Mouse (Mus musculus) limb, embryonic 11.5 days (tissue): ENCODE data around the gene Apobec1. TPM values are rescaled to one million over a fixed set of nuclear protein-coding genes. Genes with fewer than 3 reads are reported as not detected.
A peak's percentile ranks its signal among the peaks of the same experiment; 100 is the strongest.
"Not testable (repeated sequence)": the region's sequence is repeated elsewhere in the genome, so short reads cannot be mapped to it uniquely, and the experiment has no call there.

Experiments used
- ATAC-seq: fragments of 200-750 bp; cut with Nextera tagmentation; 2 replicates; pipeline ENCODE4 v1.8.0; 2017; ENCODE audit warnings: low read depth; ENCODE audit not compliant: insufficient number of reproducible peaks, low FRiP score, low TSS enrichment
- DNase-seq: peaks from one replicate; pipeline ENCODE4 v3.0.0-alpha.2; 2015; ENCODE audit warnings: low spot score
- H3K27ac ChIP-seq: fragments of 300-500 bp; sonication (generic); replicated peaks from 2 replicates; pipeline ENCODE4 v1.5.1; 2014; ENCODE audit warnings: low read depth, mild to moderate bottlenecking, low read length
- H3K27me3 ChIP-seq: fragments of 300-500 bp; sonication (generic); 2 replicates; pipeline ENCODE4 v1.6.1; 2014; ENCODE audit warnings: mild to moderate bottlenecking, low read length, mixed read lengths; ENCODE audit not compliant: control insufficient read depth, insufficient read depth
- H3K36me3 ChIP-seq: fragments of 300-500 bp; sonication (generic); 2 replicates; pipeline ENCODE4 v1.6.1; 2014; ENCODE audit warnings: mild to moderate bottlenecking, low read length, moderate library complexity, mixed read lengths; ENCODE audit not compliant: control insufficient read depth, insufficient read depth
- H3K4me1 ChIP-seq: fragments of 300-500 bp; sonication (generic); 2 replicates; pipeline ENCODE4 v1.6.1; 2014; ENCODE audit warnings: low read length, mixed read lengths; ENCODE audit not compliant: control insufficient read depth, insufficient read depth
- H3K4me2 ChIP-seq: fragments of 300-500 bp; sonication (generic); 2 replicates; pipeline ENCODE4 v1.6.1; 2014; ENCODE audit warnings: low read depth, mild to moderate bottlenecking, moderate library complexity; ENCODE audit not compliant: severe bottlenecking
- H3K4me3 ChIP-seq: fragments of 300-500 bp; sonication (generic); 2 replicates; pipeline ENCODE4 v1.5.1; 2014; ENCODE audit warnings: low read depth, low read length
- H3K9ac ChIP-seq: fragments of 300-500 bp; sonication (generic); 2 replicates; pipeline ENCODE4 v1.6.1; 2014; ENCODE audit warnings: mild to moderate bottlenecking, low read length
- H3K9me3 ChIP-seq: fragments of 300-500 bp; sonication (generic); 2 replicates; pipeline ENCODE4 v1.6.1; 2016; ENCODE audit warnings: low read length; ENCODE audit not compliant: control insufficient read depth
- WGBS: fragments of 180-500 bp; shearing (Covaris S2); extraction: QIAGEN DNeasy Blood & Tissue Kit; methylation state at CpG from one replicate; pipeline ENCODE4 v1.1.7; 2014; 5-methylcytosine and 5-hydroxymethylcytosine counted together
- polyA plus RNA-seq: library from polyadenylated mRNA; unstranded; fragments of >200 nt; fragmentation: Nextera tagmentation; extraction: Ambion mirVana; gene quantifications from 2 replicates; pipeline ENCODE4 v1.2.1, GENCODE M21; 2014

Apobec1 gene
- polyA plus RNA-seq, 1 experiment from 2014 or later: 0.79 TPM

DNA sequence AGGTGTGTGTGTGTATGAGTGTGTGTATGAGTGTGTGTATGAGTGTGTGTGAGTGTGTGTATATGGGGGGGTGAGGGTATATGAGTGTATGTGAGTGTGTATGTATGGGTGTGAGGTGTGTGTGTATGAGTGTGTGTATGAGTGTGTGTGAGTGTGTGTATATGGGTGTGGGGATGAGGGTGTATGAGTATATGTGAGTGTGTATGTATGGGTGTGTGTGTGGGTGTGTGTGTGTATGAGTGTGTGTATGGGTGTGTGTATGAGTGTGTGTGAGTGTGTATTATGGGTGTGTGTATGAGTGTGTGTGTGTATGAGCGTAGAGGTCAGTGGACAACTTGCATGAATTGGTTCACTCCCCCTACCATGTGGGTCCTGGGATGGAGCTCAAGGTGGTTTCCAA is 57.6 kb downstream of the Apobec1 start:
- Histone ChIP-seq H3K27me3 (no peaks in the 10 kb centered on the region), H3K9me3 (no peaks in the 10 kb centered on the region), H3K36me3 (no peaks in the 10 kb centered on the region), H3K27ac (no peak overlapping the region), H3K4me2 (no peak overlapping the region), H3K4me3 (no peak overlapping the region), H3K4me1 (no peaks in the 10 kb centered on the region), H3K9ac (no peak overlapping the region)
- ATAC-seq (no peak), DNase-seq (no peak)
- WGBS: 94% methylated on average over 1 of the region's 1 CpGs

DNA sequence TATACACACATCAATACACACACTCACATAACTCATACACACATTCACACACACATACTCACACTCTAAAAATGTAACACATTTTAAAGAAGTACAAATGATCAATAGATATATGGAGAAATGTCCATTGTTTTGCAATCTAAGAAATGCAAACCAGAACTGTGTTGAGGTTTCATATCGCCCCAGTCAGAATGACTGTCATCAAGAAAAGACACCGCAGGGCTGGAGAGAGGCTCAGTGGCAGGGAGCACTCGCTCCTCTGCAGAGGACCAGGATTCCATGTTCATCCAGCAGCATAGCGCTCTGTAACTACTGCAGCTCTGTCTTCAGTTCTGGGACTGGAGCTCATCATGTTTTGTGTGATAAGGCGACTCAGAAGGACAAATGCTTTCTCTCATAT is 58.7 kb downstream of the Apobec1 start:
- Histone ChIP-seq H3K9ac (no peak overlapping the region), H3K4me1 (no peaks in the 10 kb centered on the region), H3K9me3 (no peaks in the 10 kb centered on the region), H3K27ac (no peak overlapping the region), H3K27me3 (no peaks in the 10 kb centered on the region), H3K36me3 (no peaks in the 10 kb centered on the region), H3K4me2 (no peak overlapping the region), H3K4me3 (no peak overlapping the region)
- DNase-seq (no peak), ATAC-seq (no peak)
- 84% methylated on average over 5 of the region's 5 CpGs for WGBS

DNA sequence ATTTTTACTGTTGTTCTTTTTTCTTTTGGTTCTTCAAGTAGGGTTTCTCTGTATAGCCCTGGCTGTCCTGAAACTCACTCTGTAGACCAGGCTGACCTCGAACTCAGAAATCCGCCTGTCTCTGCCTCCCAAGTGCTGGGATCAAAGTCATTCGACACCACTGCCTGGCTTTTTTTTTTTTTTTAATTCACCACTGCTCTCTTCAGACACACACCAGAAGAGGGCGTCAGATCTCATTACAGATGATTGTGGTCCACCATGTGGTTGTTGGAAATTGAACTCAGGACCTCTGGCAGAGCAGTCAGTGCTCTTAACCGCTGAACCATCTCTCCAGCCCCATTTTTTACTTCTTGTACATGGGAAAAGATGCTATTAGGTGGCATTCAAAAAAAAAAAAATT is 59.8 kb downstream of the Apobec1 start:
- not testable (repeated sequence) for H3K4me2 ChIP-seq, H3K9me3 ChIP-seq, H3K27me3 ChIP-seq, H3K36me3 ChIP-seq, H3K9ac ChIP-seq, H3K4me1 ChIP-seq, DNase-seq, ATAC-seq, H3K4me3 ChIP-seq, H3K27ac ChIP-seq
- 74% methylated on average over 5 of the region's 5 CpGs for WGBS

DNA sequence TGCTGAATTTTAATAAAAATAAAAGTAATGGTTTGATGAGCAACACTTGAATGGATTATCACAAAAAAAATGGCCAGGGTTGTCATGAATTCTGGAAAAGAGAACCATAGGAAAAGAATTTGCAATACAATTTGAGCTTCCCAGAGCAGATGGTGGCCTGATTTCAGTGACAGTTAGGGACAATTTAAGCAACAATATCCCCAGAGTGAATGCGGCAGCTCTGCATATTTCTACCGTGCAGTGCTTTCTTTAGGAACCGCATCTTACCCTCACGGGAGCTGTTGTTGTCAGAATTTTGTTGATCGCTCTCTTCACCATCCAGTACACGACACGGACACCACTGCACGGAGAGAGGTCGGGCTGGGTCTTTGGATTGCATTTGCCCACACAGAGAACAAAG is 62.7 kb downstream of the Apobec1 start:
- DNase-seq: no peak
- Histone ChIP-seq H3K27me3 (no peaks in the 10 kb centered on the region), H3K27ac (no peak overlapping the region), H3K9me3 (no peaks in the 10 kb centered on the region), H3K9ac (no peak overlapping the region), H3K4me3 (no peak overlapping the region), H3K36me3 (no peaks in the 10 kb centered on the region), H3K4me2 (no peak overlapping the region), H3K4me1 (no peaks in the 10 kb centered on the region)
- ATAC-seq: no peak
- 91% methylated on average over 9 of the region's 9 CpGs for WGBS

DNA sequence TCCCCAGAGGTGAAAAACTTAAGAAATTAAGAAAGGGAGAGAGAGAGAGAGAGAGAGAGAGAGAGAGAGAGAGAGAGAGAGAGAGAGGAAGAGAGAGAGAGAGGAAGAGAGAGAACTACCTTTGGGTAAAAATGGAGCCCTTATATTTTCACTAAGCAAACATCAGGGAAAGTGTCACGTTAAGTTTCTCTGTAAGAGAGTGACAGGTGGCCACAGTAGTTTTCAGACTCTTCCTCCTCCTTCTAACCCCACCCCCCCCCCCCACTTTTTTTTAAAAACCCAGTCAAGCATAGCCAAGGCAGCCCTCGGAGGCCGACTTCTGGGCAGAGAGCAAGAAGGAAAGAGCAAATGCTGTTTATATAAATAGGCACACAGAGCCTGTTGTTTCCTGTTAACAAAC is 68.2 kb downstream of the Apobec1 start:
- no peak overlapping the region for H3K4me2 ChIP-seq
- no peaks in the 10 kb centered on the region for H3K36me3 ChIP-seq
- H3K4me1 ChIP-seq: no peaks in the 10 kb centered on the region
- no peaks in the 10 kb centered on the region for H3K9me3 ChIP-seq
- no peak for DNase-seq
- WGBS: 69% methylated on average over 3 of the region's 3 CpGs
- H3K27me3 ChIP-seq: no peaks in the 10 kb centered on the region
- H3K4me3 ChIP-seq: no peak overlapping the region
- ATAC-seq: no peak
- no peak overlapping the region for H3K27ac ChIP-seq
- no peak overlapping the region for H3K9ac ChIP-seq

DNA sequence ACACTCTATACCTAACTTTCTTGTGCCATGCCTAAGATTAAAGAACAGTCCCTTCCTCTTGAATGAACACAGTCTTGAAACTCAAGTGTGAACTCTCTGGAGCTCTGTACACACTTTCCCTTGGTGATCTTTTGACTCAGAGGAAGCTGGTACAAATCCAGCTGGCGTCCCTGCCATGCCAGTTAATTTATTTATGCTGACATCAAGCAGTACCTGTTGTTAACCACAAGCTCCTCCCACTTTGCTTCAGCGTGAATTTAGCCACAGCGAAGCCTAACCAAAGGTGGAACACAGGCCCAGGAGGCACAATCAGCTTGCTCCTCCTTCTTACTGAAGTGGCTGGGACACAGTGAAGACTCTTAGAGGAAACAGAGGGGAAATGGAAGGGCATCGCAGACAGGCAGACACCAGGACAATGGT is 69.4 kb downstream of the Apobec1 start:
- Histone ChIP-seq H3K36me3 (no peaks in the 10 kb centered on the region), H3K9ac (no peak overlapping the region), H3K4me2 (peak overlapping the region; percentile 12; the same call in 1 of the 2 replicates), H3K27me3 (no peaks in the 10 kb centered on the region), H3K9me3 (no peaks in the 10 kb centered on the region), H3K4me3 (no peak overlapping the region), H3K4me1 (no peaks in the 10 kb centered on the region), H3K27ac (no peak overlapping the region)
- DNase-seq (peak; percentile 55), ATAC-seq (no peak)
- WGBS: 16% methylated on average over 4 of the region's 4 CpGs

DNA sequence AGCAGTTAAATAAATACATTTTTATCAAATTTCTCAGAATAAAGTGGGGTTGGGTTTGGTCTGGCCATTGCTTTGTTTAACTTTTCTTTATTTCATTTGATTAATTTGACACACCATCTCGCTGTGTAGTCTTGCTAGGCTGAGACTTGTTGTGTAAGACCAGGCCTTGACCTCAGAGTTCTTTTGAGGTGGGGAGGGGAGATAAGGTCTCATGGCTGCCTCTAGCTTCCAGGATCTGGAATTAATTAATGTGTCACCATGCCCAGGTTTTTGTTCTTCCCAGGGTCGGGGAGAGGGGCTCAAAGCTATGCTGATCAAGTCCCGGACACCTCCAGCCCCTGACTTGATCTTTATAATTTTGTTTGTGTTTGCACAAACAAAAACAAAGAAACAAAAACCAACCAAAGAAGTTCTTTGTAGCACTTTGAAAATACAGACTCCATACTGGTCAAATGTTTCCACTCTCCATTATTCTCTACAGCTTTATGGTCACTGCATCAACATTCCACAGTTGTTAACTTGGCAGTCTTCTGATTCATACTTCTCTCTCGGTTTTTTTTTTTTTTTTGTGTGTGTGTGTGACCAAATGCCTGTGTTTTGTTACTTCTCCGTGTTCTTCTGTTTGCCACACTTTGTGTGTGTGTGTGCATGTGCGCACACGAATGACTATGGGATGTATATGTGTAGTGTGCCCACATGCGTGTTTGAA is 70.6 kb downstream of the Apobec1 start:
- Histone ChIP-seq H3K36me3 (no peaks in the 10 kb centered on the region), H3K27me3 (no peaks in the 10 kb centered on the region), H3K27ac (no peak overlapping the region), H3K4me2 (no peak overlapping the region), H3K4me1 (no peaks in the 10 kb centered on the region), H3K9ac (no peak overlapping the region), H3K4me3 (no peak overlapping the region), H3K9me3 (no peaks in the 10 kb centered on the region)
- WGBS: 55% methylated on average over 8 of the region's 8 CpGs
- DNase-seq (no peak), ATAC-seq (no peak)

DNA sequence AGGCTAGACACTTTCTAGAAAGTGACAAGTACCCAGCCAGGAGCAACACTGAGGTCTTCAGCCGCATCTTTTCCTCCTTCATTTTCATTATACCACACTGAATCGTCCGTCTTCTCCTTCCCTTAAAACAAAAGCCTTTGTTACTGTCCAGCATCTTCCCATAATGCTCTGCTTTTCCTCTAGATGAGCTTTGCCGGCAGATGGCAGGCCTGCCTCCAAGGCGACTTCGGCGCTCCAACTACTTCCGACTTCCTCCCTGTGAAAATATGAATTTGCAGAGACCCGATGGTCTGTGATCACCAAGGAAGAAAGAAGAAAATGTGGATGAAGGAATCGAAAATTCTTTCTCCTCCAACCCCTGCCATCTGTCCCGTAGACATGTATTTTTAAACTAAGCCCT is 74.1 kb downstream of the Apobec1 start:
- Histone ChIP-seq H3K4me3 (no peak overlapping the region), H3K9me3 (no peaks in the 10 kb centered on the region), H3K36me3 (no peaks in the 10 kb centered on the region), H3K9ac (no peak overlapping the region), H3K27ac (no peak overlapping the region), H3K4me2 (no peak overlapping the region), H3K4me1 (no peaks in the 10 kb centered on the region), H3K27me3 (no peaks in the 10 kb centered on the region)
- DNase-seq (no peak), ATAC-seq (no peak)
- 81% methylated on average over 11 of the region's 11 CpGs for WGBS
